Mouse (Mus musculus): ENCODE measurements around the gene Nkapl. TPM values are rescaled to one million over a fixed set of nuclear protein-coding genes. Genes with fewer than 3 reads are reported as not detected.
"Not testable (repeated sequence)": the region's sequence is repeated elsewhere in the genome, so short reads cannot be mapped to it uniquely, and the experiment has no call there.

Gene Nkapl
- polyA plus RNA-seq (2015; fragmentation: Nextera tagmentation; extraction: Ambion mirVana), result 1.8 and 2.0 TPM in 2 replicates

DNA sequence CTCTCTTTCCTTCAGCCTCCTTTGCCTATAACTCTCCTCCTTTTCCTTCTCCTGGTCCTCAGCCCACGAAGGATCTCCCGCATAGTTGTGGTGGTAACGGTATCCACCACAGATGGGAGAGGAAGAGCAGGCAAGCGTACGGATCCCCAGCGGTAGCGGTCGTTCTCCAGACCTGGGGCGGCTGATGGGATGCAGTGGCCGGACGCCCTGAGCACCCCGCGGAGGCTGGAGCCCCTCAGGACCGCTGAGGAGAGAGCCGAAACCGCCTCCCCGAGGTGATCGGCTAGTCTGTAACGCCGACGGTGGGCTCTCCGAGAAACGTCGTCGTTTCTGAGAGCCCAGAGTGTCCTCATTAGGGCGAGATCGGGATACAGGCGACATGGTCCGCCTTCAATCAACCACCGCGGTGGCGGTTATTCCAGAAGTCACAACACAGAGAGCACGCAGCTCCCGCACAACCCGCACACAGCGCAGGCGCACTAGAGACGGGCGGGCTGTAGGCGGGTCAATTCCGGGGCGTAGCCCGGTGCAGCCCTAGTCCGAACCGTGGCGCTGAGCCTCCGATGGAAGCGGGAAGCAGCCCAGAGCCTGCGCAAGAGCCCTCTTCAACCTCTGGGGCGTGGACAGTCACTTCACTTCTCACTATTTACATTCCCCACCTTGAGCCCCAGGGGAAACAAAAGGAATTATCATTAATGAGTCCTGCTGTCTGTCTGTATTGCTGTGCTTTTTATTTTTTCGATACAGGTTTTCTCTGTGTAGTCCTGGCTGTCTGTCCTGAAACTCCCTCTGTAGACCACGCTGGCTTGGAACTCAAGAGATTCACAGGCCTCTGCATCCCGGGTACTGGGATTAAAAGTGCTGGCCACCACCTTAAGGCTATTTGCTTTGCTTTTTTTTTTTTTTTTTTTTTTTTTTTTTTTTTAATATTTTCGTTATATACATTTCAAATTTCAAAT lies at the start of gene Nkapl:
Gene Nkapl (minus strand): TSS at position 449 of the 959 bp plus-strand sequence.
- Histone ChIP-seq H3K4me3 (ENCODE audit: low read length) (peak within 1 kb of the TSS; percentile 75), H3K9ac (ENCODE audit: low read depth, low read length) (peak within 1 kb of the TSS; percentile 82), H3K4me1 (ENCODE audit: control insufficient read depth, insufficient read depth, low read length) (0 out of 2 replicates have a peak, but pooled peaks cover 4% of the 10 kb centered on the region), H3K27ac (ENCODE audit: low read length) (peak within 1 kb of the TSS; percentile 41; the same call in 1 of the 2 replicates), H3K27me3 (replicated peaks; ENCODE audit: control insufficient read depth, insufficient read depth, low read length) (no peaks in the 10 kb centered on the region), H3K4me2 (ENCODE audit: low read depth, low read length) (peak within 1 kb of the TSS; percentile 97), H3K36me3 (ENCODE audit: control insufficient read depth, insufficient read depth, low read length) (no peaks in the 10 kb centered on the region), H3K9me3 (ENCODE audit: control insufficient read depth, low read length) (no peaks in the 10 kb centered on the region)
- under 1% methylated on average over 54 of the region's 54 CpGs for WGBS
- peak; percentile 100 for ATAC-seq

DNA sequence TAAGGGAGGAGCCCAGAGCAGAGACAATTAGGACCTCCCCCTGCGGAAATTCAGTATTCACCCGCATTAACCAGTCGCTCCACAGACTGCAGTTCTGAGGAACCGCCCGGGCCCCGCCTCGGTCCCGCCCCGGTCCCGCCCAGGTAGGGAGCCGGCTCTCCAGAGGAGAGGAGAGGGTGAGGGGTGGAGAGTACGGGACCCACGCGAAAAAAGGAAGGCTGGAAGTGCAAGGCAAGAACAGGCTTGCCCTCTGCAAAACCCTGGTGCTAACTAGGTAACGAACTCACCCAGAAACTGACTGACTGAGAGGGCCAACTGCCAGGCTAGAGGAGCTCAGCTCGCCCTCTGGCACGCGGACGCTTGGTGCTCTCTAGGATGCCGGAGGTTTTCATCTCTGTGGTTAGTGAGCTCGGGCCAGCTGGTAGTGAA lies 37.9 kb upstream of the Nkapl start:
- Histone ChIP-seq H3K9me3 (ENCODE audit: control insufficient read depth, low read length) (no peaks in the 10 kb centered on the region), H3K4me2 (ENCODE audit: low read depth, low read length) (peak overlapping the region; percentile 63), H3K4me3 (ENCODE audit: low read length) (peak overlapping the region; percentile 80), H3K36me3 (ENCODE audit: control insufficient read depth, insufficient read depth, low read length) (no peaks in the 10 kb centered on the region), H3K27me3 (replicated peaks; ENCODE audit: control insufficient read depth, insufficient read depth, low read length) (no peaks in the 10 kb centered on the region), H3K4me1 (ENCODE audit: control insufficient read depth, insufficient read depth, low read length) (no peaks in the 10 kb centered on the region), H3K9ac (ENCODE audit: low read depth, low read length) (peak overlapping the region; percentile 82), H3K27ac (ENCODE audit: low read length) (peak overlapping the region; percentile 70)
- ATAC-seq, result peak; percentile 100
- WGBS, result under 1% methylated on average over 21 of the region's 21 CpGs

DNA sequence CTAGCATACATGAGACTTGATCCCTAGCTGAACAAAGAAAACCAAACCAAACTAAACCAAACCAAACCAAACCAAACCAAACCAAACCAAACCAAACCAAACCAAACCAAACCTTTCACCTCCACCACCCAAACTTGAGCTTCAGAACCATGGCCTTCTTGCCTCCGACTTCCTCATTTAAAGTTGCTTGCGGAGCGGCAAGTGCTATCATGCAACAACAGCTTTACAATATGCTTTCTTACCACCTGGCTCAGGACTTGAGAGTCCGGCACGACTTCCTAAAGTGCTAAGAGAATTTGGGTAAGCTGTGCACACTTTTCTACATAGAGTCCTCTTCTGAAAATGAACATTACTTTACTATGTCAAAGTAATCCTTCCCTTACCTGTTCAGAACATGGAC lies 34.0 kb upstream of the Nkapl start:
- ATAC-seq, result no peak
- Histone ChIP-seq H3K27ac (ENCODE audit: low read length) (no peak overlapping the region), H3K4me2 (ENCODE audit: low read depth, low read length) (no peak overlapping the region), H3K4me3 (ENCODE audit: low read length) (no peak overlapping the region), H3K27me3 (replicated peaks; ENCODE audit: control insufficient read depth, insufficient read depth, low read length) (no peaks in the 10 kb centered on the region), H3K4me1 (ENCODE audit: control insufficient read depth, insufficient read depth, low read length) (no peaks in the 10 kb centered on the region), H3K9ac (ENCODE audit: low read depth, low read length) (no peak overlapping the region), H3K36me3 (ENCODE audit: control insufficient read depth, insufficient read depth, low read length) (no peaks in the 10 kb centered on the region), H3K9me3 (ENCODE audit: control insufficient read depth, low read length) (no peaks in the 10 kb centered on the region)
- WGBS, result 91% methylated on average over 5 of the region's 5 CpGs

DNA sequence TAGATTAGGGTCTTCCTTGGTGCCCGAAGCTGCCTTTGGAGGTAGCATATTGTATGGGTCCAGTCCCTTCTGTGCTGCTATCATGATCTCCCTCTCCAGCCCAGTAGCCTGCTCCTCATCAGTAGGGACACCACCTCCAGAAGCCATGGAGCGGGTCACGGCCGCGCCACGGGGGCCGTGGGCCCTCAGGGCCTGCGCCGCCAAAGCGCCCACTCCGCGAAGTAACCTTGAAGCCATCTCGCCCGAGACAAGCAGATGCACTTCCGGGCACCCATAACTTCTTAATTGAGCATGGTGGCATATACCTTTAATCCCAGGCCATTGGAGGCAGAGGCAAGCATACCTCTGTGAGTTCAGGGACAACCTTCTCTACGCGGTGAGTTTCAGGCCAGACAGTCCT lies 32.9 kb upstream of the Nkapl start, which contains the start of gene Gm11273:
Gene Gm11273 (minus strand): TSS at position 237 of the 400 bp plus-strand sequence.
- not testable (repeated sequence) for H3K4me1 ChIP-seq (ENCODE audit: control insufficient read depth, insufficient read depth, low read length); ATAC-seq; H3K4me3 ChIP-seq (ENCODE audit: low read length)

DNA sequence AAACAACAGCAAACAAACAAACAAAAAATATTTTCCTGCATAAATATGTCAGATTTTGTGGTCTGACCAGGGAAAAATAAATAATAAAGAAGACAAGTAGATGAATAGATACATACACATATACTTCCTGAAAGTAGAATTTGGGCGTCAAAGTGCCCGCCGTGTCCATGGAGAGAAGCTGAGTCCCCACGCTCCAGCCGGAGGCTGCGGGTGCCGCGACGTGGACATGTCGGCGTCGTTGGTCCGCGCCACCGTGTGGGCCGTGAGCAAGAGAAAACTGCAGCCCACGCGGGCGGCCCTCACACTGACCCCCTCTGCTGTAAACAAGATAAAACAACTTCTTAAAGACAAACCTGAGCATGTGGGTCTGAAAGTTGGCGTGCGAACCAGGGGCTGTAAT lies 26.8 kb upstream of the Nkapl start, which contains the start of gene AK157302:
Gene AK157302 (plus strand): TSS at position 144 of the 400 bp plus-strand sequence.
- H3K27ac ChIP-seq (ENCODE audit: low read length), result no peak within 1 kb of the TSS
- no peak within 1 kb of the TSS for H3K4me3 ChIP-seq (ENCODE audit: low read length)
- no peaks in the 10 kb centered on the region for H3K36me3 ChIP-seq (ENCODE audit: control insufficient read depth, insufficient read depth, low read length)
- ATAC-seq, result no peak
- no peak within 1 kb of the TSS for H3K9ac ChIP-seq (ENCODE audit: low read depth, low read length)
- WGBS, result 91% methylated on average over 21 of the region's 21 CpGs
- no peaks in the 10 kb centered on the region for H3K4me1 ChIP-seq (ENCODE audit: control insufficient read depth, insufficient read depth, low read length)
- H3K27me3 ChIP-seq (replicated peaks; ENCODE audit: control insufficient read depth, insufficient read depth, low read length), result no peaks in the 10 kb centered on the region
- H3K9me3 ChIP-seq (ENCODE audit: control insufficient read depth, low read length), result no peaks in the 10 kb centered on the region
- no peak within 1 kb of the TSS for H3K4me2 ChIP-seq (ENCODE audit: low read depth, low read length)

More for the DNA sequence above, 32.9 kb upstream of the Nkapl start, which contains the start of gene Gm11273:
- not testable (repeated sequence) for H3K4me2 ChIP-seq (ENCODE audit: low read depth, low read length); H3K36me3 ChIP-seq (ENCODE audit: control insufficient read depth, insufficient read depth, low read length); H3K27me3 ChIP-seq (replicated peaks; ENCODE audit: control insufficient read depth, insufficient read depth, low read length); H3K9me3 ChIP-seq (ENCODE audit: control insufficient read depth, low read length); H3K9ac ChIP-seq (ENCODE audit: low read depth, low read length); H3K27ac ChIP-seq (ENCODE audit: low read length)
- WGBS, result 92% methylated on average over 17 of the region's 17 CpGs

DNA sequence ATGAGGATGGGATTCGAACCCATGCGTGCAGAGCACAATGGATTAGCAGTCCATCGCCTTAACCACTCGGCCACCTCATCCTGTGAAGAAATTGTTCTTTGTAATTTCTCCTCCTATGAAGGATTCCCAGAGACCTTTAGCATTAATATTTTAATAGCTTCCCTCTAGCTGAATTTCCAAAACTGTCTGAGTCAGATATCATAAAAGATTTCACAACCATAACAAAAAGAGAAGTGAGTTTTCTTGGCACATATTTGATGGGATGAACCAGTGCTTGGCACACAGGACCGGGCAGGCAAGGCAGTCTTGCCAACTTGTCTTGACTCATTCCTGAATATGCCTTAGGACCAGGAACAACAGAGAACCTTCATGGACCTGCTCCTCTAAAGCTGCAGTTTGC lies 24.5 kb upstream of the Nkapl start:
- Histone ChIP-seq H3K4me2 (ENCODE audit: low read depth, low read length) (no peak overlapping the region), H3K36me3 (ENCODE audit: control insufficient read depth, insufficient read depth, low read length) (no peaks in the 10 kb centered on the region), H3K4me3 (ENCODE audit: low read length) (no peak overlapping the region), H3K27me3 (replicated peaks; ENCODE audit: control insufficient read depth, insufficient read depth, low read length) (no peaks in the 10 kb centered on the region), H3K27ac (ENCODE audit: low read length) (no peak overlapping the region), H3K9ac (ENCODE audit: low read depth, low read length) (no peak overlapping the region), H3K9me3 (ENCODE audit: control insufficient read depth, low read length) (no peaks in the 10 kb centered on the region), H3K4me1 (ENCODE audit: control insufficient read depth, insufficient read depth, low read length) (no peaks in the 10 kb centered on the region)
- ATAC-seq, result no peak
- WGBS, result 94% methylated on average over 5 of the region's 5 CpGs

DNA sequence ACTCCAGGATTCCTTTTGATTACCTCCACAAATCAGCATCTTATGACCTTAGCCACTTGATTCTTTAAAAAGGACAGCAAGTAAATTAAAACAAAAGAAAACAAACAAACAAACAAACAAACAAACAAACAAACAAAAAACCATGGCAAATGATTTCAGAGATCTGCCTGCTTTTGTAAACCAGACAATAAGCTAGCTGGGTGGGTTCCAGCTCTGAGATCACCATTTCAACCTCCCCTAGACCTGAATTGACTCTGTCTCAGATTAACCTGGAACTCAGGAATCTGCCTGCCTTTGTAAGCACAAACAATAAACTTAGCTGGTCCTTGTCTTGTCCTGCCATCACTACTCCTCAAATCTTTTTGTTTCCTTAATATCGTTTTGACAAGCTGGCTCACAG lies 18.6 kb upstream of the Nkapl start:
- no peak for ATAC-seq
- WGBS, result 91% methylated on average over 1 of the region's 1 CpGs
- no peak overlapping the region for H3K4me2 ChIP-seq (ENCODE audit: low read depth, low read length)
- no peaks in the 10 kb centered on the region for H3K4me1 ChIP-seq (ENCODE audit: control insufficient read depth, insufficient read depth, low read length)
- no peak overlapping the region for H3K4me3 ChIP-seq (ENCODE audit: low read length)
- H3K36me3 ChIP-seq (ENCODE audit: control insufficient read depth, insufficient read depth, low read length), result no peaks in the 10 kb centered on the region
- H3K27ac ChIP-seq (ENCODE audit: low read length), result no peak overlapping the region
- H3K9ac ChIP-seq (ENCODE audit: low read depth, low read length), result no peak overlapping the region
- H3K9me3 ChIP-seq (ENCODE audit: control insufficient read depth, low read length), result no peaks in the 10 kb centered on the region
- no peaks in the 10 kb centered on the region for H3K27me3 ChIP-seq (replicated peaks; ENCODE audit: control insufficient read depth, insufficient read depth, low read length)

DNA sequence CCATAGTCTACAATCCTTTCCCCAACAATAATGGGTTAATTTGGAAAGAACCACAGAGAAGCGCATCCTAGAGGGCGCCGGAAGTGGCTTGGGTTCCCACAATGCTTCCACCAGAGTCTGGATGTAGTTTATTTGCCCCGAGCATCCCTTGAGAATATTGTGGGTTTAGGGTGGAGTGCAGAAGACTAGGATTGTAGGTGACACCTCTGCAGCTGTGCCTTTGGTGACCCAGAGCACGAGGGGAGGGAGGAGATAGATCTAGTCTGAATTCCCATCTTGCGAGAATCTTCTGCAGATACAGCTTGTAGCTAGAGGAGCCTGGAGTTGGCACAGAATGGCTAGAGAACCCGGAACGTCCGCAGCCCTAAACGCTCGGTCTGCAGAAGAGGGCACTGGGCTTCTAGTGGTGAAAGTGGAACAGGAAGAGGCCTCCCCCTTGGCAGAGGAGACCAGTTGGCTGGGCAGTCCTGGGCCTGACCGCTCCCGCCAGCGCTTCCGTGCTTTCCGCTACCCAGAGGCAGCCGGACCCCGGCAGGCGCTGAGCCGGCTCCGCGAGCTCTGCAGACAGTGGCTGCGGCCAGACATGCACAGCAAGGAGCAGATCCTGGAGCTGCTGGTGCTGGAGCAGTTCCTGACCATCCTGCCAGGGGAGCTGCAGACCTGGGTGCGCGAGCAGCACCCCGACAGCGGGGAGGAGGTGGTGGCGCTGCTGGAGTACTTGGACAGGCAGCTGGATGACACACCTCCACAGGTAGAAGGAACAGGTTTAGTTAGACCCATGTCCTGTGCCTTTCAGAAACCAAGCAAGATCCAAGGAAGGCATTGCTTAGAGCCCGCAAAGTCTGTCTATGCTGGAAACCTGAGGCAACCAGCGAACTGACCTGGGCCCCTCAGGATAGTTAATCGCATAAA lies 10.7 kb upstream of the Nkapl start, which contains the start of the genes Zkscan4 and Gm10065:
Gene Zkscan4 (plus strand): TSS at position 149 of the 912 bp plus-strand sequence.
Gene Gm10065 (minus strand): TSS at position 683 of the 912 bp plus-strand sequence.
- H3K27me3 ChIP-seq (replicated peaks; ENCODE audit: control insufficient read depth, insufficient read depth, low read length); H3K9me3 ChIP-seq (ENCODE audit: control insufficient read depth, low read length); H3K36me3 ChIP-seq (ENCODE audit: control insufficient read depth, insufficient read depth, low read length); H3K4me1 ChIP-seq (ENCODE audit: control insufficient read depth, insufficient read depth, low read length): not testable (repeated sequence)
- WGBS, result 4% methylated on average over 31 of the region's 31 CpGs
- peak within 1 kb of the TSS; percentile 72 for H3K4me2 ChIP-seq (ENCODE audit: low read depth, low read length)
- H3K4me3 ChIP-seq (ENCODE audit: low read length), result peak within 1 kb of the TSS; percentile 67
- peak within 1 kb of the TSS; percentile 73 for H3K9ac ChIP-seq (ENCODE audit: low read depth, low read length)
- peak; percentile 88 for ATAC-seq
- H3K27ac ChIP-seq (ENCODE audit: low read length), result peak within 1 kb of the TSS; percentile 77

DNA sequence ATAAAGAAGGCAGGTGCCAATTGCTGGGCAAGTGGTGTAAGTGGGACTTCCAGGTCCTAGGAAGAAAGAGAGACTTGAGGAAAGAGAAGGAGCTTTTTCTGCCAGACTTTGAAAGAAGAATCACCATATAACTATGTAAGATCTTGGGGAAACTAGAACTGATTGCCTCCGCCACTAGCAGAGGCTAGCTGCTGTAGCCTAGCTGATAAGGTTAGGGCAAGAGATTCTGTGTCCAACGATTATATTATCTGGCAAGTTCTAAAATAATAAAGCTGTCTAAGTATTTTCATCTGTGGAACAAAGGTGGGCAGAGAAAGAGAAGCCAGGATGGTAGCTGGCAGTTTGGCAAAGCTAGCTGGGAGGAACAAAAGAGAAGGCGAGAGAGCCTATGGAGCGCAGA lies 4.1 kb upstream of the Nkapl start:
- H3K27me3 ChIP-seq (replicated peaks; ENCODE audit: control insufficient read depth, insufficient read depth, low read length), result no peaks in the 10 kb centered on the region
- H3K4me1 ChIP-seq (ENCODE audit: control insufficient read depth, insufficient read depth, low read length), result 0 out of 2 replicates have a peak, but pooled peaks cover 4% of the 10 kb centered on the region
- H3K9me3 ChIP-seq (ENCODE audit: control insufficient read depth, low read length), result no peaks in the 10 kb centered on the region
- H3K9ac ChIP-seq (ENCODE audit: low read depth, low read length), result no peak overlapping the region
- H3K36me3 ChIP-seq (ENCODE audit: control insufficient read depth, insufficient read depth, low read length), result no peaks in the 10 kb centered on the region
- no peak overlapping the region for H3K27ac ChIP-seq (ENCODE audit: low read length)
- no peak overlapping the region for H3K4me2 ChIP-seq (ENCODE audit: low read depth, low read length)
- 36% methylated on average over 4 of the region's 4 CpGs for whole genome bisulfite sequencing
- no peak for ATAC-seq
- no peak overlapping the region for H3K4me3 ChIP-seq (ENCODE audit: low read length)
